Mouse (Mus musculus) adrenal gland, adult (tissue): ENCODE results near the gene Gm20388.

Experiments used
- DNase-seq, 2 experiments: peaks; one replicate each; pipeline ENCODE4 v3.0.0; 2022 to 2023; ENCODE audit warnings: low spot score in 1 of 2; ENCODE audit not compliant: inconsistent age in 2 of 2

Gm20388 gene

DNA sequence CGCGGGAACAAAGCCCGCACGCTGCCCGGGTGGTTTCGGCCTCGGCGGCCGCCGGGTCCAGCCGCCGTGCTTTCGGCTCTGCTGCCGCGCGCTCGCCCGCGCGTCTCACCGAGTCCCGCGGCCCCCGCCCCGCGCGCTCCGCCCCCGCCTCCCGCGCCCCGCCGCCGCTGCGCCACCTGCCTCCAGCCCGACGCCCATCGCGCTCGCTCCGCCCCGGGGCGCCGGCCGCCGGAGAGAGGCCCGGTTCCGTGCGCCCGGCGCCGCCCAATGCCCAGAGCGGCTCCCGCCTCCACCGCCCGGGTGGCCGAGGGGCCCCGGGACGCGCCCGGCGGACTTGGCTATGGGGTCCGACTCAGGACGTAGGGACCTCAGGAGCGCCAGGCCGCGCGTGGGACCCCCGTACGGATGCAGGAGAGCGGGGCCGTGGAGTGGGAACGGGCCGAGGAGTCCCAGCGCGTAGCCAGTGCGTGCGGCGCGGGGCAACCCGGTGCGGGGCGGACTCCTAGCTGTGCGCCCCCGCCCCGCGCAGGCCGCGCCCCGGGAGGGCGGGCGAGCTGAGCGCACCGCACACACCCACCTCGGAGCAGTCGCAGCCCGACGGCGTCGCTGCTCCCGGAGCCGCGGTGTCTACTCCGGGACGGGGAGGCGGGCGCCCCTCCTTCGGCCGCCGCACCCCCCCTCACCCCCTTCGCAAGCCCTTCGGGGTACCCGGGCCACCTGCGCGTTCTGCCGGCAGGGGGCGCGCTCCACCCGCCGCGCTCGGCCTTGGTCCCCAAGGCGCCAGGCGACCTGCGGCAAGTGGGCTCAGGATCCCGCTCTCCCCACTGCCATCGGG is 2767.6 kb downstream of the Gm20388 start:
- peak; percentile 86 to 92 for DNase-seq

DNA sequence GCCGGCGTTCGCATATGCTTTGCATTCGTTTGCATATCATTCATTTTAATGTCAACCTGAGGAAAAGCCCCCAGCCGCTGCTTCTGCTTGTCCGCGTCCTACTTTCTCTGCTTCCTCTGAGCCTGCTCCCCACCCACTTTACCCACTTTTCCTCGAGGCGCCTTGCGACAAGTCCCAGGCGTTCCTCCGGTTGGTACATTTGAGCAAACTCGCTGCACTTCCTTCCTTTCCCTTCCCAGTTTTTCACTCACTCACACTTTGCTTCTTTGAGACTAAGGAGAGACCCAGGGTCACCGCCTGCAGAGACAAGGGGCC is 2768.2 kb downstream of the Gm20388 start:
- DNase-seq: no peak

DNA sequence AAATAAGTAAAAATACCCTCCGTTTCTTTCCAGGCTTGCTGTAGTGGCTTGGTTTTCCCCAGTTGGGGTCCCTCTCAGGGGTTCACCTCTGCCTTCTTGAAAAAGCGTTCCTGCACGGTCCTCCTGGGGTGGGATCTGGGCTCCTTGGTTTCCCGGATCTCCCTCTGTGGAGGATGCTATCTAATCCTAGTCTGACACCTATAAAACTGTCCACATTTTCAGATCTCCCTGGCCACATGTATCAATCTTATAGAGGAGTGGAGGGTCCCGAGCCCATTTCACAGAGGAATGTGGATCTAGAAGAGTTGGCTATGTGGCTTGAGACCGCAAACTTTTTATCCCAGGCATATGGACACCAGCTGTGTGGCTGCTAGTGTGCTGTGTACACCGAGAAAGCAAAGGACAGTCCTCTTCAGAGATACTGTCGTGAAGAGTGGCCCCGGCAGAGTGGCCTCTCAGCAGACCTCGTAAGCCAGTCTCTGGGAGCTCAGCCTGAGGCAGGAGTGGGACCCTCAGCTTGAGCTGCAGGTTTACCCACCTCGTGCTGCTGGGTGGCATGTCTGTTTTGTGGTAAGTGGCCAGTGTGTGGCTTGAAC is 2768.8 kb downstream of the Gm20388 start:
- DNase-seq: peak in 1 of 2 experiments; percentile 35

DNA sequence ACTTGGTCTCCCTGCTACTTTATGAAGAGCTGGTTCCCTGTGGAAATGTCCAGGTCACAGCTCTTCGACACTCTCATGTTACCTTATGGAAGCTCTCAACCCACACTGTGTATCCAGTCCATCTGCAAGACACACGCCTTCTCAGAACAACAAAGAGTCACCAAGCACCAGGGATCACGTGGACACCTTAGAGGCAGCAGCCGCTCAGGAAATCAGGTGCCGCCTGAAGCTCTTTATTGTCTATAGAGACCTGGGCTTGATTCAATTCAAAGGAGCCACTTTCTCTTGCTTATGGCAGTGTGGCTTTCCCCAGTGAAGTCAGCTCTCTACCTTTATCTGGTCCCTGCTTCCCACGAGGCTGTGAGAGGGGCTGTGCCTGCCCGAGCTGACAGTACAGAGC is 2769.5 kb downstream of the Gm20388 start:
- no peak for DNase-seq

DNA sequence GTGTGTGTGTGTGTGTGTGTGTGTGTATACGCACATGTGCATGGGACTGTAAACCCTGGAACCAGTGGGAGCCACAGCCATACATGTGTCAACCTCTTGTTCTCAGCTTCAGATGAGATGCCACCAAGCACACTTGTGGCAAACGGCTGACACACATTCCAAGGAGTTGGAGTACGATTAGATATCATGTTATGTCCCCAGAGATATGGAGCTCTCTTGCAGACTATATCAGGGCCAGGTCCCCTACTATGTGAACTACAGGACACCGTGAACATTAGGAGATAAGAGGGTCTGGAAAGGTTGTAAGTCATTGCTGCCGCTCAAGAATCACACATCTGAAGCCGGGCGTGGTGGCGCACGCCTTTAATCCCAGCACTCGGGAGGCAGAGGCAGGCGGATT is 2772.2 kb downstream of the Gm20388 start:
- no peak for DNase-seq

DNA sequence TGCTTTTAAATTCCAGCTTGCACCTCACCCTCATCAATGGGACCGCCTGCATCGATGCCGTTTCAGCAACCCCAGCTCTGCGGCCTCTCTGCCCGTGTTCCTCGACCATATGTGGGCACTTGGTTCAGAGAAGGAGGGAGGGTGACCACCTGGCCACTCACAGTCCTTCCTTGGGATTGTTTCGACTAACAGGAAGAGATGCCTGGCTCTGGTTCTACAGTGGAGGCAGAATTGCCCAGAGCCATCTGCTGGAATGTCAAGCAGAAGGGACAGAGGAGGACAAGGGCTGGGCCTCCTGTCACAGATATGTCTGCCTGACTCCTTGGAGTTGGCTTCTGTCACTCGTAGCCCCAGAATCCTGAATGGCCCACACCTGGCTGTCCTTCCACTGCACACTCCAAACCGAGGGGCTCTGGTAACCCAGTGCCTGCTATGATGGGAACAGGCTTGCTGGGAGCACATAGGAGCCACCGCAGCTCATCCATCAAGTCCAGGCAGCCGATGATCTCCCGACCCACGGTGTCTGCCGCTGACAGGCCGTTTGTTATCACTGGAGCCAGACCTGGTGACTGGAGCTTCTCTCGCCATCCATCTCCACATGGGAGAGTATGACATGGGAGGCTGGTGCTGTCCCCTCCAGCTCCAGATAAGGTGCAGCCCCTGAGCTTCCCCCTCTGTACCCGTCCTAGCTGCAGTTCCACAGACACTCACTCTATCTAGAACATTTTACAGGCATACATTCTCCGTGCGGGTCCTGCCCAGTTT is 2774.6 kb downstream of the Gm20388 start:
- no peak for DNase-seq

DNA sequence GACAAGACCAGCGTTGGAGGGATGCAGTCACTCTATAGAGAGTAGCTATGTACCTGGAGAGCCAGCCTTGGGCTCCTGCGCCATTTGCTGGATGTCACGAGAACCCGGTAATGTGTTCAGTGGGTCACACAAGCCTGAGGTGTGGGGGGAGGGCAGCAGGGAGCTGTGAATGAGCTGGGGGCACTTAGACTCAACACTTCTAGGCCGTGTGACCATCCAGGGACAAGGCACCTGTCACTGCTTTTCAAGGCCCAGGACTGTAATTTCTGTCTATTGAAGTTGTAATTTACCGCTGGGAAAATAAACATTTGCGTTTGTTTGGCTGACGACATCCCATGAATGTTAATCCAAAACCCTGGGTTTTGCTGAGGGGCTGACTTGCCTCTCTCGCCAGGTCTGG is 2776.2 kb downstream of the Gm20388 start:
- DNase-seq: no peak

DNA sequence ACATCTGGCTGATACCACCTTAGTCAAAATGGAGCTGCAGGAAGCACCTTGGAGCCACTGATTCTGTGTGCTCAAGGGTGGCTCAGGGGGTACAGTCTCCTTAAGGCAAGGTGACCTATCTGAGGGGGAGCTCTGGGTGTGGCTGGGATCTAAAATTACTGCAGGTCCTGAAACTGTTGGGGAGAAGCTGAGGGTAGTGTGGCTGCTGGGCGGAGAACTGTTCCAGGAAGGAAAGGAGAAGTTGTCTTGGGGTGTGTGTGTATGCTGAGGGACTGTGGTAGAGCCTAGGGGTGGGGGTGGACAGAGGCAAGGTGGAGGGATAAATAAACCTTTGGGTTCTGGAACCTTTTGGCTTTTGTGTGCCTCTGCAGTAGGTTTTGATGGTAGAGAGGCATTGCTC is 2778.7 kb downstream of the Gm20388 start:
- no peak for DNase-seq

DNA sequence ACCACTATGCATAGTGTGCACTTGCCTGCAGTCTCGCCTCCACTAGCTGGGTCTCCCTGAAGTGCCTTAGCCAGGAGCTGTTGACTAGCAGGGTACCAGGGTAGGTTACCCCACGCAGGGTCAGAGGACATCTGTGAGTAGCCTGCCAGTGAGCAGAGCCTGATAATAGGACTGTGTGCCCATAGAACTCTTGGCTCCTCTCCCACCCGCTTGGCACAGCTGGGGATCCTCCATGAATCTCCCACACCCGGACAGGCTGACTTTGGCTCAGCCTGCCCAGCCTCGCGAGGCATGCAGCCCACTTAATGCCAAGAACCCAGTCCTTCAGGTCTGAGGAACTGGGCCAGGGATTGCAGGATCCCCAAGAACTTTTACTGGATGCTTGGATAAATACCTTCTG is 2780.4 kb downstream of the Gm20388 start:
- peak; percentile 54 to 78 for DNase-seq

DNA sequence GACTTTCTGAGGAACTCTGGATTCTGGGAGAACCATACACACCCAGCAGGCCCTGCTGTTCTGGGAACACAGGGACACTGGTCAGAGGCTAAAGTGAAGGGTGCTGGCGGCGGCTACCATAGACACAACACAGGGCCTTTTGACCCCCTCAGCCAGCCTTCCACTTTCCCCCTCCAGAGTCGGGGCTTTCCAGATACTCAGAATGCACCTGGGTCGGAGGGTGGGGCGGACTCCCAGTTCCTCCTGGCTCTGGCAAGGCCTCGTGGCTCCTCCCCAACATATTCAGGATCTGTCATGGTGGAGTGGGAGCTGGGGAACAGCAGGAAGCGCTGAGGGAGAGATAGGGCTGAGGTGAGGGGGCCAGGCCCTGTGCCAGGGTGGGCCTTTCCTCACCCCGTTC is 2781.5 kb downstream of the Gm20388 start:
- no peak for DNase-seq

DNA sequence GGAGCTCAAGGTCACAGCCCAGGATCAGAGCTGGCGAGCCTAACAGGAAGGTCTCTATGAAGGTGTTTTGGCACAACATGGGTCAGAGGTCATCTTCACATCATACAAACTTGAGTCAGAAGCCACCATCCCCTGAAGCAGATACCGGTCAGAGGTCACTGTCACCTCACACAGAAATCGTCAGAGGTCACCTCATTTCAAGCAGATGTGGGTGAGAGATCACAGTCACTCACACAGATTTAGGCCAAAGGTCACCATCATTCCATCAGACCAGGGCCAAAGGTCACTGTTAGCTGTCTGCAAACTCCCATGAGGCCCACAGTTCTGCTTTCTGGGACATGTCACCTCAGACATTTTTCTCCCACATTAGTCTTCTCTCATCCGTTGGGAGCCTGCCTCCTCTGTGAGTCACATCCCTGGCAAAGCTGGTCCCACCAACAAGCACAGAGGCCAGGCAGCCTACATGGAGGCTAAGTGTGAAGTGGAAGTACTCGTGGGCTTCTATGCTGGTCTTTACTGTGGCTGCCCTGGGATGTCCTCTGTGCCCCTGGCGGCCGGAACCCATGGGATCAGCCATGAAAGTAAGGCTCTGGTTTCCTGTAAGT is 2784.9 kb downstream of the Gm20388 start:
- peak in 1 of 2 experiments; percentile 44 for DNase-seq

DNA sequence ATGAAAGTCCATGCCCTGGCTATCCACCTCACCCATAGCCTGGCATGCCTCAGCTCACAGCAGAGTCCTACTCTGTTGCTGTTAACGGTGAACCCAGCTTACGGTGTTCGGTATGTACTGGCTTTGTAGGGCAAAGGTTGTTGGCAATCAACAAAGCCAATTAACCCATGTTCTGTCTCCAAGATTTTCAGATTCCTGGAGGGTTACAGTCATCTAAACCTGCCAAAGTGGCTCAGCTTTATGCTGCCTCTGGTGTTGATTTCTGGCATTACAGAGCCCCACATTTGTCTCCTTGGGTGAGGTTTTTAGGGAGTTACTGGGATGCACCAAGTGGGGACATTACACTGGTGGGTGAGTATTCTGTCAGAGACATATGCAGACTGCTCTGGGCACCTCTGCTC is 2786.5 kb downstream of the Gm20388 start:
- peak in 1 of 2 experiments; percentile 78 for DNase-seq

DNA sequence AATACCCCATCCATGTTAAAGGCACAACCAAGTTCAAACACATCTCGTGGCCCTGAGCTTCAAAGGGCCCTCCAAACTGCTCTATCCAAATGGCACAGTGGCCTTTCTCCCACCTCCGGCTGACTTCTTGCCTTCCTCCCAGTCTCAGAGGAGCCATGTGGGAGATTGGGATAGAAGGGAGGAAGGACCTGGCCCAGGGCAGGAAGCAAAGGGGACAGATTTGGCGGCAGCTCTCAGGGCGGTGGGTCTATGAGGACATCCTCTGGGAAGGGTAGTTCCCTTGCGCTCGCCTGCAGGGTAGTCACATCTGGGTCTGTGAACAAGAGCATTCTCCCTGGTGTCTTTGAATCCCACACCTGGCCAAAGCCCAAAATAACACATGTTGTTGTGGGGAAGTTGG is 2786.9 kb downstream of the Gm20388 start:
- no peak for DNase-seq

DNA sequence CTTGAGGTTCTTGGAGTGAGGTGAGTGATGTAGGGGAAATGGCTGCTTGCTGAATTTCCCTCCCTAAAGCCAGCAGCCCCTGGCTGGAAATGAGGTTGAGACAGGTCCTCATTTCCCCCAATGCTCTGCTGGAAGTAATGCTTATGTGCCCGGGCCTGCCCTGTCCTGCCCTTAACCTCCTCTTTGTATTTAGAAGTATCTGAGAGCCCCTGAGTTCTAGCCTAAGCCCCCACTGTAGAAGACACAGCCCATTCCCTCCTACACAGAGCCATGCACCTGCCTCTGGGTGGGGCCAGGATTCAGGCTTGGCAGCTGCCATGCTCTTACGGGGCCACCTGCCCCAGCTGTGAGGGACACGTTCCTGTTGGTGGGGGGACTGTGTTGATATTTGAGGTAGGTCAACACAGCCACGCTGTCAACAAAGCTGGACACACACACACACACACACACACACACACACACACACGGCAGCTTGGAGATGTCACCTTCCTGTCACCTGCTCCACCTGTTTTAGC is 2787.7 kb downstream of the Gm20388 start:
- DNase-seq: no peak

DNA sequence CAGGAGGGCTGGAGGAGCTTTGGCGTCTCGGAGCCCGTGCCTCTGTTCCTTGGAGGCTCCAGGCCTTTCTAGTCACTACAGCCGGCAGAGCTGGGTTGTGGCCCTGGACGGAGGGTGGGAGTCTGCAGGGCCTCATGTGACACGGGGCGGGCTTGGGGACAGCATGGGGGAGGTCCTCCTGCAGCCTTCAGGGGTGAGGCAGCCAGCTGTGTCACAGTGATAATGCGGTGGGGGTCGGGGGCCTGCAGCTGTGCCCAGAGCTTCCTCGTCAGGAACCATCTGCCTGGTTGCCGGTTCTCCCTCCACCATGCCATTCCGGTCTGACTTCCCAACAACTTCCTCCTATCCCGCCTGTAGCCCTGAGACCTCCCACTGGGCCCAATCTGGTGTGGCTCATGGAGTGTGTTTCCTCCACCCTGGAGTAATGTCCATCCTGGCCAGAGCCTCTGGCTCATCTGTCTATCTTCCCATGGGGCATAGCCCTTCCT is 2788.4 kb downstream of the Gm20388 start, which contains the start of gene Cbfa2t3:
TSS of gene Cbfa2t3 (minus strand) at position 105 of the 488 bp plus-strand sequence.
- DNase-seq: peak; percentile 27 to 61

DNA sequence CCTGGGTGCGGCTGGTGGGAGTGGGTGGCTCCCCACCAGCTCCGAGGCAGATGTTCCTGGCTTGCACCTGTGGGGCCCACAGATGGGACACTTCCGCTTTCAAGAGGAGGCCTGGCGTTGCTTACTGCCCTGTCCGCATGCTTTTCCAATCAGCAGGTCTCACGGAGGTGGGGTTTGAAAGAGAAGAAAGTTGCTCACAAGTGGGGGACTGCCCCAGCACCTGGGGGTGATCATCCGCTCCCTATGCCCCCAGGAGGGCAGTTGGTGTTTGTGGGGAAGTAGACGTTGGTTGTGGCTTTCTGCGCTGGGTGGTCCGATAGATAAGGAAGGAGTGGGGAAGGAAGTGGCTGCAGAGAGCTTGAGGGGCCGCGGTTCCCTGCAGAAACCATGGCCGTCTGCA is 2790.0 kb downstream of the Gm20388 start:
- DNase-seq: no peak

DNA sequence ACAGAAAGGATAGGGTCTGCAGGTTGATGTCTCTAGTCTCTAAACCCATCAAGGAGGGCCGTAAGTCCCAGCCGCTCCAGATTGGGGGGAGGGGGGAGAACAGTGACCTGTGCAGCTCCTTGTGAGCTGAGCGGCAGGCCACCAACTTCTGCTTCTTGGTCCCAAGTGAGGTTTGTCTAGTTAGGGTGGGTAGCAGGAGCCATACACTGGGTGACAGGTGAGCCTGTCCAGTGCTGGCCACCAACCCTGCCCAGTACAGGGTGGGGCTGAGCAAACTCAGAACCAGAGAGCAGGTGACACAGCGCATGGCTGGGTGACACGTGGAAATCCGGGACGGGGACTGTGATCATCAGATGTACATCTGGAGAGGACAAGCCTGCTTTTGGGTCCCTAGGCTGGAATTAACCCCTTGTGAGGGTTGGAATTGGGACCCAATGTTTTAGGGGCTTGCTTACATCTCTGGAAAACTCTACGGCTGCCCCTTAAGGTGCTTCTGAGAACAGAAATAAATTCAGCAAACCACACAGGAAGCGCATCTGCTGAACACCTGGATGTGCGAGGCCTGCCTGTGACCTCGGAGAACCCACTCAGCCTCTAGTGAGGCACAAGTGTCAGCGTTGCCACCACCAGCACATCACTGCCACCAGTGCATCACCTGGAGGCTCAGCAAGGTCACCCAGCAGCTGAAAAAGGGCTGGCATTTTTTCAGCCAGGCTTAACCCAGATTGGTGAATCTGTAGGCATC is 2791.0 kb downstream of the Gm20388 start:
- no peak for DNase-seq

DNA sequence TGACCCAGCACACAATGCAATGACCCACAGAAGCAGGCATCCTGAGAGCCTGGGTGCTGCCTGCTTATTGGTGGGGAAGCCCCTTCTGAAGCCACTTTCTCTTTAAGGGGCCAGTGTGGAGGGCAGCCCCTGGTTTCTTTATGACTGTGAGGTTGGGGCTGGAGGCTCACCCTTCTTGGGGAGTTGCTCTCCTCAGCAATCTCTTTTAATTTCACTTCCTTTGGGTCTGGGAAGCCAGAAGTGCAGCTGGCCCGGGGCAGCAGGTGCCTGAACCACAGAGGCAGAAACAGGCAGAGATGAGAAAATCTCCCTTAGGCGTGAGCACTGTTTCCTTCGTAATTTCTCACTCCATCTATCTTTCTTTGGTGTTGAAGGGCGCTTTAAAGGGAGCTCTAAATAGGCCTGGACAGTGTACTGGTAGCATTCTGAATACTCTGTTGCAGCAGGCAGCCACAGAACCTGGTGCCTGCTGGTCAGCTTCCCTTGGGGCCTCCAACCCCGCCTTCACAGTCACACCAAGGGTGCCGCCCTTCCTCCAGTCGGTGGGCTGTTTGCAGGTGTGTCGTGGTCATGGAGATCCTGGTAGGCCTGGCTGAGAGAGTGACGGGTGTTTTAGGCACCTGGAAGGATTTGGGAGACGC is 2791.8 kb downstream of the Gm20388 start:
- no peak for DNase-seq

DNA sequence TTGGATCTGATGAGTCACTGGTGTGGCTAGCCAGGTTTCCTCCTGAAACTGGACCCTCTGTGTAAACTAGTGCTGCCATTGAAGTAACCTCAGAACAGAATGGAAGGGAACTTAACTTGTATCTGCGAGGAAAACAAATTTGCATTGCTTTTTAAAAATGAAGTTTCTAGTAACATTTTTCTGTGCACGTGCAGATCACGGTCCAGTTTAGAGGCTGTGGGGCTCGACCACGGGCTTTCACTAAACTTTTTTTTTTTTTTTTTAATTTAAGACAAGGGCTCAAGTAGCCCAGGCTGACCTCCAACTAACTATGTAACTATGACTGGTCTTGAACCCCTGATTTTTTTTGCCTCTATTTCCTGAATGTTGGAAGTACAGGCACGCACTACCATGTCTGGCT is 2792.3 kb downstream of the Gm20388 start:
- no peak for DNase-seq

DNA sequence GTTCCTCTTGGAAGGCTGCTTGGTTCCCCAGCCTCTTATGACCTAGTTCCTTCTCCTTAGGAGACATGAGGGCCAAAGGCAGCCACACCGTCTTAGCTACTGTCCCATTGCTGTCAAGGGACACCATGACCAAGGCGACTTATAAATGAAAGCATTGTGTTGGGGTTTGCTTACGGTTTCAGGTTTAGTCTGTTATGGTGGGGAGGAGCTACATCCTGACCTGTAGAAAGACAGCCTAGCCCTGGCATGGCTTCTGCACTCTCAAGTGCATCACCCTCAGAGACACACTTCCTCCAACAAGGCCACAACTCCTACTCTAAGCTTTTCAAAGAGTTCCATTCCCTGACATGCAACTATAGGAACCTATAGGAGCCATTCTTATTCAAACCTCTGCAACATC is 2794.0 kb downstream of the Gm20388 start:
- DNase-seq: no peak
